Mouse (Mus musculus): ENCODE measurements at regions not wholly inside any gene's neighbourhood (a gene's known extent, or its start where the extent isn't known, plus 50 kb on each side); places are given as distances from the start of the nearest gene placed in this dataset.

DNA sequence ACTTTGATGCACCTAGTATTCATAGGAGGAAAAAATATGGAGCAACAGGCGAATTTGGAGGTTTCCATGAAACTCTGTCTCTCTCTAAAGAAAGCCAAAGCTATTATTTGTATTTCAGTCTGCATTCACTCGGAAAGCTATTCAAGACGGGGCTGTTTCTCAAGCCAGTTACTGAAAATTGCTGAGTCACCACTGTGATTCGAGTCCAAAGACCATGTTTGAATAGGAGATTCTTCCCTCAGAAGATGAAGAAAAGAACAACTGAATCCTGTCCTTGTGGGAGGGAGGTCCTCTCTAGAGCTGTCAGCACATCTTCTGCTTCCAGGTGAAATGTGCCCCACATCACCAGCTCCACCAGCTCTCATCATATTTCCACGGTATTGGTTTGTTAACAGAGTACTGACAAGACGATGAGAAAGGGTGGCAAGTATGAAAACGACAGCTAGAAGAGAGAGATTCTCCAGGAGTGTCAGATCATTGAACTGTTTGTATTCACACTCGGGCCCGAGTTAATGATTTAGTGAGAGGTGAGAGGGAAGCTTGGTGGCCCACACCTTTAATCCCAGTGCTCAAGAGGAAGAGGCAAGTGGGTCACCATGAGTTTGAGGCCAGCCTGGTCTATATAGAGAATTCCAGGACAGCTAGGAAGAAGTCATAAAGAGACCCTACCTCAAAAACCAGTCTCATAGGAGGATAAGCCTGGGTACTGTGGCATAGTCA is 335.3 kb downstream of the Sox9 start:
- TF ChIP-seq CTCF (conservative IDR thresholded peaks at IDR 0.05; ENCODE audit: insufficient read depth, insufficient read length, low read depth, low read length) (no peak), POLR2A (IDR thresholded peaks at IDR 0.05; ENCODE audit: low read depth, low read length) (no peak)

Measured in kidney, adult 2 months (tissue).